Mouse (Mus musculus) testis, adult 2 months (tissue): ENCODE data around the gene Tuba3a. TPM values are rescaled to one million over a fixed set of nuclear protein-coding genes. Genes with fewer than 3 reads are reported as not detected.
"Not testable (repeated sequence)": the region's sequence is repeated elsewhere in the genome, so short reads cannot be mapped to it uniquely, and the experiment has no call there.

Experiments
- H3K27ac ChIP-seq: fragments of 200-500 bp; 2 replicates; pipeline ENCODE4 v1.5.1; 2012; ENCODE audit warnings: low read depth, low read length; ENCODE audit not compliant: control insufficient read depth, insufficient read depth
- H3K27me3 ChIP-seq: fragments of 200-500 bp; 2 replicates; pipeline ENCODE4 v1.6.1; 2012; ENCODE audit warnings: mild to moderate bottlenecking, low read length, moderate library complexity; ENCODE audit not compliant: control insufficient read depth, insufficient read depth
- H3K36me3 ChIP-seq: fragments of 200-500 bp; 2 replicates; pipeline ENCODE4 v1.6.1; 2012; ENCODE audit warnings: mild to moderate bottlenecking, low read length; ENCODE audit not compliant: control insufficient read depth, insufficient read depth
- H3K4me1 ChIP-seq: fragments of 200-500 bp; 2 replicates; pipeline ENCODE4 v1.6.1; 2012; ENCODE audit warnings: low read length; ENCODE audit not compliant: control insufficient read depth, insufficient read depth
- H3K4me3 ChIP-seq: fragments of 200-500 bp; 2 replicates; pipeline ENCODE4 v1.5.1; 2012; ENCODE audit warnings: low read depth, mild to moderate bottlenecking, low read length, moderate library complexity, mixed read lengths; ENCODE audit not compliant: control insufficient read depth
- CTCF ChIP-seq: fragments of 200-500 bp; IDR thresholded peaks from 2 replicates; pipeline ENCODE4 v1.5.1; 2012; ENCODE audit warnings: low read depth, mild to moderate bottlenecking, inconsistent platforms, low read length, moderate library complexity; ENCODE audit not compliant: control insufficient read depth, insufficient read depth, insufficient replicate concordance
- POLR2A ChIP-seq: fragments of 200-500 bp; IDR thresholded peaks from 2 replicates; pipeline ENCODE4 v1.6.1; 2012; ENCODE audit warnings: low read depth, mild to moderate bottlenecking, inconsistent platforms, low read length, moderate library complexity; ENCODE audit not compliant: control insufficient read depth
- polyA plus RNA-seq: library from polyadenylated mRNA; depleted of rRNA; stranded (reverse); fragments of >200 nt; gene quantifications from 2 replicates; pipeline ENCODE4 v1.2.3, GENCODE M21; 2012

Tuba3a gene
- polyA plus RNA-seq, 1 experiment, result 2,638 TPM

GRCm38 (mm10) chr6:125291329-125291728 is 5.5 kb upstream of the Tuba3a start:
- no peaks in the 10 kb centered on the region; the same call in 1 of the 2 replicates for H3K4me1 ChIP-seq
- no peaks in the 10 kb centered on the region for H3K27me3 ChIP-seq
- TF ChIP-seq CTCF (no peak), POLR2A (no peak)
- H3K27ac ChIP-seq, result no peak overlapping the region
- H3K36me3 ChIP-seq, result no peaks in the 10 kb centered on the region
- no peak overlapping the region for H3K4me3 ChIP-seq

DNA sequence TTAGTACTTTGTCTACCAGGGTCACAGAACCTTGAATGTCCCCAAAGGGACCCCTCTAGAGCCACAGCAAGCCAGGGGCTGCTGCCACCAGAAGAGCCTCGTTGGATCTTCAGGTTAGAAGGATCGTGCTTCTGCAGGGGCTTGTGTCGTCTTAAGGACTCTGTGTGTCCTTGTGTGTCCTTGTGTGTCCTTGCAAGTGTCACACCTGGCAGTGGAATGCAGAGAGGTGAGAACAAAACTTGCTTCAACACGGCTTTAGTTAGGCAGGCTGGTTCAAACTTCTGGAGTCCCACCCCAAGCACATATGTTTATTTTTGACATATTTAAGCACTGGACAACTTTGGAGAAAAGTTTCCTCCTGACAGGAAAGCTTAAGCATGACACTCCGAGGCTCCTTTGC is 2.9 kb upstream of the Tuba3a start:
- Histone ChIP-seq H3K4me3 (no peak overlapping the region), H3K27ac (no peak overlapping the region), H3K36me3 (peaks cover 5% of the 10 kb centered on the region), H3K27me3 (no peaks in the 10 kb centered on the region), H3K4me1 (no peaks in the 10 kb centered on the region; the same call in none of the 2 replicates)
- TF ChIP-seq POLR2A (no peak), CTCF (no peak)

DNA sequence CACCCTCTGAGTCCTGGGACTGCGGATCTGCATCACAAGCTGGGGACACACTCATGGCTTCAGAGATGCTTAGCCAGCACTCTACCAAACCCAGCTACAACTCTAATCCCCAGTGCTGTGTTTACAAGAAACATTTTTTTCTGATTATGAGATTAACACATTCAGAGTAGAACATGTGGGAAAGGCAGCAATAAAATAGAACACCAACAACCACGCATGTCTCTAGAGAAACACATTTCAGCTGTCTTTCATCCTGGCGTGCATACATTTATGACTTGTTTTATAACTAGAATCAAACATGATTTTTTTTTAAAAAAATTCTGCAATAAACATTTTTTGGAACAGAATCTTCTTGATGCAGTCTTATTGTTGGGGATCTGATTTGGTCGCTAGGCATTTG is 1.1 kb upstream of the Tuba3a start:
- Histone ChIP-seq H3K36me3 (peaks cover 5% of the 10 kb centered on the region), H3K4me1 (no peaks in the 10 kb centered on the region; the same call in none of the 2 replicates), H3K27me3 (no peaks in the 10 kb centered on the region), H3K27ac (no peak overlapping the region), H3K4me3 (peak overlapping the region; percentile 97; the same call in 1 of the 2 replicates)
- TF ChIP-seq CTCF (no peak), POLR2A (no peak)

DNA sequence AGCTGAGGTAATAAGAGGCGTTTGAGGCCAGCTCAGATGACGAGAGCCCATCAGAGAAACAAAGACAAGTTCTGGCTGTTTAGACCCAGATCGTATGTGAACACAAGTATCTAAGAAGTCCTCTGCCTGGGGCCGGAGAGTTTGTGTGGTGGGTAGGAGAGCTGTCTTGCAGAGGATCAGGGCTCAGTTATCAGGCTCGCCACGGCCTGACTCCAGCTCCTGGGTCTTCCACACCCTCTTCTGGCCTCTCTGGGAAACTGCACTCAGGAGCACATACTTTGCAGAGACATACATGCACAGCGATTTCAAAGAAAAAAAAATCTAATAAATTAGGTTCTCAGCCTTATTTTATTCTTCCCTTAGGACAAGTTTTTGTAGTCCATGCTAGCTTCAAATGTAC is 1.1 kb downstream of the Tuba3a start:
- H3K4me1 ChIP-seq, result no peaks in the 10 kb centered on the region; the same call in none of the 2 replicates
- H3K27ac ChIP-seq, result no peak overlapping the region
- peak overlapping the region; percentile 49 for H3K4me3 ChIP-seq
- no peaks in the 10 kb centered on the region for H3K27me3 ChIP-seq
- peaks cover 7% of the 10 kb centered on the region for H3K36me3 ChIP-seq
- TF ChIP-seq POLR2A, result no peak
- no peak for TF ChIP-seq CTCF

DNA sequence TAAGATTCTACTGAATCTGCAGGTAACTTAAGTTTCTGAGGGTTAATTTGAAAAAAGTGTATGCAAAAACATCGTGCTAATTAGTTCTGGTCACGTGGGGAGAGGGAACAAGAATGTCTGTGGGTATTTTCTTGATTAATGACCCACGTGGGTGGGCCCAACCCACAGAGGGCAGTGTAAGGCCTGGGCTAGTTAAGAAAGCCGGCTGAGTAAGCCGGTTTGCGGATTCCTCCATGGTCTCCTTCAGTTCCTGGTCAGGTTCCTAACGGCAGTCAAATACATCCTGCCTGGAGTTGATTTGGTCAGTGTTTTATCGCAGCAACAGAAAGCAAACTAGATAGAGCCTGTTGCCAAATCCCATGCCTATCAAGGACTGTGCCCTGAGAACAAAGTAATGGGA is 1.6 kb downstream of the Tuba3a start:
- peak overlapping the region; percentile 49 for H3K4me3 ChIP-seq
- H3K36me3 ChIP-seq, result peaks cover 7% of the 10 kb centered on the region
- TF ChIP-seq POLR2A (no peak), CTCF (no peak)
- no peaks in the 10 kb centered on the region for H3K27me3 ChIP-seq
- no peaks in the 10 kb centered on the region; the same call in none of the 2 replicates for H3K4me1 ChIP-seq
- no peak overlapping the region for H3K27ac ChIP-seq

DNA sequence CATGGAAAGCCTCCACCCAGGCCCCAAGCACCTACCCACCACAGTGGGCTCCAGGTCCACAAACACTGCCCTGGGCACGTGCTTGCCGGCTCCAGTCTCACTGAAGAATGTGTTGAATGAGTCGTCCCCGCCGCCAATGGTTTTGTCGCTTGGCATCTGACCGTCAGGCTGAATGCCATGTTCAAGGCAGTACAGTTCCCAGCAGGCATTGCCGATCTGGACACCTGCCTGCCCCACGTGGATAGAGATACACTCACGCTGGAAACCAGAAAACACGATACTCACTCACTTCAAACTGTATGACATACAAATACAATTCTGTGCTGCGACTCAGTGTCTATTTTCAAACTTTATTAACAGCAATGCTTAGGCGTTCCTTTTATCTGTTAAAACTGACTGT is 3.1 kb downstream of the Tuba3a start:
- H3K4me1 ChIP-seq, H3K27me3 ChIP-seq: not testable (repeated sequence)

GRCm38 (mm10) chr6:125279729-125280128 is 6.1 kb downstream of the Tuba3a start:
- H3K4me1 ChIP-seq, result no peaks in the 10 kb centered on the region; the same call in 1 of the 2 replicates
- no peak overlapping the region for H3K27ac ChIP-seq
- H3K36me3 ChIP-seq, result peaks cover 4% of the 10 kb centered on the region
- H3K27me3 ChIP-seq, result no peaks in the 10 kb centered on the region
- H3K4me3 ChIP-seq, result no peak overlapping the region; the same call in 1 of the 2 replicates
- TF ChIP-seq POLR2A (no peak), CTCF (no peak)

More for the DNA sequence above, 3.1 kb downstream of the Tuba3a start:
- not testable (repeated sequence) for H3K36me3 ChIP-seq, H3K27ac ChIP-seq
- 0 out of 2 replicates have a peak overlapping the region, but pooled peaks have one; percentile 4 for H3K4me3 ChIP-seq
